In the genomic region with DNA sequence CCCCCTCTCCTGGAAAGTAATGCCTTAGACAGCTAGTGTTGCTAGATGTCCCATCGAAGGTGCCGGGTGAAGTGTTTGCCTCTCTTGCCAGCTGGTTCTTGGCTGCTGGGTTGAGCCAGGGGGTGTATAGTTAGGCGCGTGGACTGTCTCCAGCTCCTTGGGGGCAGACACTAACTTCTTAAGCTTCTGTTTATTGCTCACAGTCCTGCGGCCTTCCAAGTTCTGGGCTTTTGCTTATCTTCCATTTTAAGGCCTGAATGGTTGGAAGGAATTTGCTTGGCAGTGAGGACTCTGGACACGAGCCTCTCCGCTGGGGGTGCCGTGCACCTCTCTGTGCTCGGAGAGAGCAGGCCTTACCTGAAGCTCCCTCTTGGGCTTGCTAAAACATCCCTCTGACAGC, we compare ENCODE assay signal across 19 mouse cellular contexts. TPM values are rescaled to one million over a fixed set of nuclear protein-coding genes. Genes with fewer than 3 reads are reported as not detected.
A peak's percentile ranks its signal among the peaks of the same experiment; 100 is the strongest.
DNase-seq lines count a peak whose midpoint lies in the region; ATAC-seq and TF ChIP-seq lines count a peak whose summit lies in the region.
"Had no signal": no experiment of that assay in that cellular context is flagged by ENCODE, and none has a peak within 500 bp of the region (broad histone marks: within the 10 kb centered on the region; RNA-seq: fewer than 3 reads in every experiment).

No protein-coding gene starts in this region.

- no peak for TF ChIP-seq POLR2A in kidney, adult 2 months (IDR thresholded peaks at IDR 0.05; ENCODE audit: low read depth, low read length)

- no peaks in the 10 kb centered on the region for H3K36me3 ChIP-seq in kidney, adult 2 months (ENCODE audit: control insufficient read depth, insufficient read depth, low read length)
- no peaks in the 10 kb centered on the region for H3K36me3 ChIP-seq in kidney, embryonic 16.5 days (ENCODE audit: insufficient read depth, low read length)
- H3K36me3 ChIP-seq: hindbrain, embryonic 13.5 days; intestine, embryonic 15.5 days; limb, embryonic 13.5 days; liver, embryonic 15.5 days; neural tube, embryonic 12.5 days had no signal

- H3K4me1 ChIP-seq in kidney, adult 2 months (ENCODE audit: control insufficient read depth, insufficient read depth, low read length), result peaks cover 4% of the 10 kb centered on the region; the same call in 1 of the 2 replicates
- peaks cover 3% of the 10 kb centered on the region; the same call in 1 of the 2 replicates for H3K4me1 ChIP-seq in kidney, embryonic 16.5 days (ENCODE audit: insufficient read depth, low read length)
- H3K4me1 ChIP-seq: intestine, embryonic 15.5 days; liver, embryonic 15.5 days had no signal

- H3K9me3 ChIP-seq in kidney, embryonic 16.5 days (ENCODE audit: low read length), result no peaks in the 10 kb centered on the region
- H3K9me3 ChIP-seq: hindbrain, embryonic 13.5 days; intestine, embryonic 15.5 days; limb, embryonic 13.5 days; liver, embryonic 15.5 days; neural tube, embryonic 12.5 days had no signal

- ATAC-seq in kidney, embryonic 16.5 days (ENCODE audit: low FRiP score, low TSS enrichment), result no peak
- ATAC-seq: forebrain, embryonic 16.5 days; intestine, embryonic 15.5 days had no signal

- no peak overlapping the region for H3K4me3 ChIP-seq in kidney, adult 2 months (ENCODE audit: insufficient read depth, low read depth, low read length)
- no peak overlapping the region for H3K4me3 ChIP-seq in kidney, embryonic 16.5 days (ENCODE audit: low read length)
- H3K4me3 ChIP-seq: hindbrain, embryonic 13.5 days; intestine, embryonic 15.5 days; limb, embryonic 13.5 days; liver, embryonic 15.5 days; neural tube, embryonic 12.5 days had no signal

- DNase-seq in adrenal gland, postnatal 14 days, result peak; percentile 10
- no peak for DNase-seq in adrenal gland, postnatal 25 days
- DNase-seq in kidney, adult 2 months, result peak; percentile 68
- DNase-seq in kidney, adult 9 months, result peak; percentile 62
- DNase-seq in lung, postnatal 14 days, result peak; percentile 43
- DNase-seq in liver, result no peak
- no peak for DNase-seq in layer of hippocampus, adult 9-10 months (ENCODE audit: low spot score)
- DNase-seq: adrenal gland, adult 8-10 months; cerebellum, adult 11-12 months; cerebellum, postnatal 25 days; right cerebral cortex, postnatal 14 days; thymus, postnatal 14 days had no signal

- H3K9ac ChIP-seq in kidney, embryonic 16.5 days (replicated peaks; ENCODE audit: low read length), result no peak overlapping the region
- H3K9ac ChIP-seq: hindbrain, embryonic 13.5 days; intestine, embryonic 15.5 days; limb, embryonic 13.5 days; liver, embryonic 15.5 days; neural tube, embryonic 12.5 days had no signal

- H3K27ac ChIP-seq in kidney, adult 2 months (ENCODE audit: insufficient read depth, low read depth, low read length), result no peak overlapping the region
- H3K27ac ChIP-seq in kidney, embryonic 16.5 days (ENCODE audit: low read length), result no peak overlapping the region
- H3K27ac ChIP-seq: hindbrain, embryonic 13.5 days; intestine, embryonic 15.5 days; limb, embryonic 13.5 days; liver, embryonic 15.5 days; neural tube, embryonic 12.5 days had no signal

- TF ChIP-seq CTCF in kidney, adult 2 months (conservative IDR thresholded peaks at IDR 0.05; ENCODE audit: insufficient read depth, insufficient read length, low read depth, low read length), result no peak

- WGBS in kidney, adult 2 months, result 50% methylated on average over 9 of the region's 9 CpGs
- WGBS in kidney, embryonic 16.5 days, result 66% methylated on average over 9 of the region's 9 CpGs

- no peak overlapping the region for H3K4me2 ChIP-seq in kidney, embryonic 16.5 days (replicated peaks; ENCODE audit: low read depth, low read length)
- H3K4me2 ChIP-seq: hindbrain, embryonic 13.5 days; intestine, embryonic 15.5 days; limb, embryonic 13.5 days; liver, embryonic 15.5 days; neural tube, embryonic 12.5 days had no signal

- no peaks in the 10 kb centered on the region for H3K27me3 ChIP-seq in kidney, adult 2 months (replicated peaks; ENCODE audit: control insufficient read depth, insufficient read depth, low read length)
- H3K27me3 ChIP-seq in kidney, embryonic 16.5 days (ENCODE audit: insufficient read depth, low read length), result no peaks in the 10 kb centered on the region
- H3K27me3 ChIP-seq: intestine, embryonic 15.5 days; liver, embryonic 15.5 days had no signal

RNA-seq across cellular contexts. Expression of a gene that starts 54.9 kb away (rescaled TPM):
- 33.5 and 36.1 TPM in 2 replicates for total RNA-seq in adrenal gland, postnatal 14 days (2021)
- total RNA-seq in adrenal gland, postnatal 25 days (2021), result 28.2 and 36.1 TPM in 2 replicates
- polyA plus RNA-seq in kidney, adult 2 months (2012; rRNA removed), result 7.0 and 8.3 TPM in 2 replicates
- 13.9 and 14.0 TPM in 2 replicates for polyA plus RNA-seq in kidney, embryonic 16.5 days (2015; fragmentation: Nextera tagmentation; extraction: Ambion mirVana)

Comparison
In these comparisons a context has a peak if more than half of its experiments do, and no peak if none do; other contexts are left out.
1. DNase-seq: peak in adrenal gland, postnatal 14 days (single experiment), kidney, adult 2 months (single experiment), kidney, adult 9 months (single experiment) and lung, postnatal 14 days (single experiment); none in adrenal gland, postnatal 25 days (single experiment), liver (single experiment) and layer of hippocampus, adult 9-10 months (single experiment).